Mouse (Mus musculus) liver, embryonic 15.5 days (tissue): ENCODE results near the gene Uba52. TPM values are rescaled to one million over a fixed set of nuclear protein-coding genes. Genes with fewer than 3 reads are reported as not detected.
A peak's percentile ranks its signal among the peaks of the same experiment; 100 is the strongest.

Experiments
- ATAC-seq: fragments of 200-750 bp; cut with Nextera tagmentation; 2 replicates; pipeline ENCODE4 v1.8.0; 2017; ENCODE audit warnings: moderate number of reproducible peaks, mild to moderate bottlenecking, moderate library complexity; ENCODE audit not compliant: insufficient read depth
- H3K27ac ChIP-seq: fragments of 300-500 bp; sonication (generic); replicated peaks from 2 replicates; pipeline ENCODE4 v1.5.1; 2015; ENCODE audit warnings: mild to moderate bottlenecking, inconsistent platforms
- H3K27me3 ChIP-seq: fragments of 300-500 bp; sonication (generic); 2 replicates; pipeline ENCODE4 v1.6.1; 2015; ENCODE audit warnings: mild to moderate bottlenecking, inconsistent platforms
- H3K36me3 ChIP-seq: fragments of 300-500 bp; sonication (generic); replicated peaks from 2 replicates; pipeline ENCODE4 v1.6.1; 2015; ENCODE audit warnings: moderate library complexity, mild to moderate bottlenecking, inconsistent platforms
- H3K4me1 ChIP-seq: fragments of 300-500 bp; sonication (generic); replicated peaks from 2 replicates; pipeline ENCODE4 v1.6.1; 2015; ENCODE audit warnings: inconsistent platforms
- H3K4me2 ChIP-seq: fragments of 300-500 bp; sonication (generic); 2 replicates; pipeline ENCODE4 v1.6.1; 2015; ENCODE audit warnings: moderate library complexity, mild to moderate bottlenecking, inconsistent platforms
- H3K4me3 ChIP-seq: fragments of 300-500 bp; sonication (generic); replicated peaks from 2 replicates; pipeline ENCODE4 v1.5.1; 2015; ENCODE audit warnings: mild to moderate bottlenecking, inconsistent platforms
- H3K9ac ChIP-seq: fragments of 300-500 bp; sonication (generic); 2 replicates; pipeline ENCODE4 v1.6.1; 2015; ENCODE audit warnings: moderate library complexity, mild to moderate bottlenecking, inconsistent platforms
- H3K9me3 ChIP-seq: fragments of 300-500 bp; sonication (generic); replicated peaks from 2 replicates; pipeline ENCODE4 v1.6.1; 2016; ENCODE audit warnings: inconsistent platforms
- WGBS: fragments of 180-500 bp; shearing (Covaris S2); methylation state at CpG from one replicate; pipeline ENCODE4 v1.1.7; 2015; ENCODE audit warnings: mixed read lengths; ENCODE audit not compliant: insufficient replicate concordance; 5-methylcytosine and 5-hydroxymethylcytosine counted together
- polyA plus RNA-seq: library from polyadenylated mRNA; unstranded; fragments of >200 nt; fragmentation: Nextera tagmentation; extraction: Ambion mirVana; gene quantifications from 2 replicates; pipeline ENCODE4 v1.2.1, GENCODE M21; 2015

The Uba52 gene
- polyA plus RNA-seq, 1 experiment from 2014 or later, result 562 TPM

GRCm38 (mm10) chr8:70490880-70491495 lies 19.6 kb downstream of the Uba52 start:
- H3K9me3 ChIP-seq, result no peaks in the 10 kb centered on the region
- H3K4me1 ChIP-seq, result peaks cover 30% of the 10 kb centered on the region
- no peak overlapping the region for H3K4me3 ChIP-seq
- H3K27ac ChIP-seq, result no peak overlapping the region
- no peak overlapping the region for H3K9ac ChIP-seq
- WGBS, result 7% methylated on average over 20 of the region's 20 CpGs
- no peaks in the 10 kb centered on the region for H3K36me3 ChIP-seq
- no peak for ATAC-seq
- no peak overlapping the region for H3K4me2 ChIP-seq
- peaks cover 100% of the 10 kb centered on the region for H3K27me3 ChIP-seq

GRCm38 (mm10) chr8:70490061-70490879 lies 20.3 kb downstream of the Uba52 start:
- Histone ChIP-seq H3K36me3 (no peaks in the 10 kb centered on the region), H3K9ac (no peak overlapping the region), H3K9me3 (no peaks in the 10 kb centered on the region), H3K27me3 (peaks cover 100% of the 10 kb centered on the region), H3K27ac (no peak overlapping the region), H3K4me3 (no peak overlapping the region), H3K4me2 (no peak overlapping the region), H3K4me1 (peaks cover 30% of the 10 kb centered on the region)
- WGBS, result 19% methylated on average over 10 of the region's 10 CpGs
- ATAC-seq, result no peak

GRCm38 (mm10) chr8:70489576-70489975 lies 21.0 kb downstream of the Uba52 start:
- Histone ChIP-seq H3K4me2 (peak overlapping the region; percentile 49), H3K9me3 (no peaks in the 10 kb centered on the region), H3K27me3 (peaks cover 100% of the 10 kb centered on the region), H3K4me3 (peak overlapping the region; percentile 25), H3K9ac (no peak overlapping the region), H3K27ac (no peak overlapping the region), H3K4me1 (peaks cover 30% of the 10 kb centered on the region), H3K36me3 (no peaks in the 10 kb centered on the region)
- WGBS, result 3% methylated on average over 35 of the region's 41 CpGs
- no peak for ATAC-seq

GRCm38 (mm10) chr8:70488931-70489470 lies 21.6 kb downstream of the Uba52 start:
- Histone ChIP-seq H3K9ac (no peak overlapping the region), H3K27me3 (peaks cover 100% of the 10 kb centered on the region), H3K4me2 (peak overlapping the region; percentile 54), H3K36me3 (no peaks in the 10 kb centered on the region), H3K9me3 (no peaks in the 10 kb centered on the region), H3K27ac (no peak overlapping the region), H3K4me1 (peaks cover 30% of the 10 kb centered on the region), H3K4me3 (peak overlapping the region; percentile 25)
- no peak for ATAC-seq
- WGBS, result 3% methylated on average over 14 of the region's 14 CpGs

GRCm38 (mm10) chr8:70487993-70488796 lies 22.4 kb downstream of the Uba52 start:
- Histone ChIP-seq H3K27ac (no peak overlapping the region), H3K27me3 (peaks cover 100% of the 10 kb centered on the region), H3K4me1 (peaks cover 26% of the 10 kb centered on the region), H3K9me3 (no peaks in the 10 kb centered on the region), H3K9ac (no peak overlapping the region), H3K36me3 (no peaks in the 10 kb centered on the region), H3K4me2 (peak overlapping the region; percentile 54), H3K4me3 (peak overlapping the region; percentile 22)
- WGBS, result 3% methylated on average over 55 of the region's 55 CpGs
- no peak for ATAC-seq

- Histone ChIP-seq H3K36me3 (no peaks in the 10 kb centered on the region), H3K9ac (no peak within 1 kb of the TSS), H3K27ac (no peak within 1 kb of the TSS), H3K4me3 (peak within 1 kb of the TSS; percentile 22), H3K9me3 (no peaks in the 10 kb centered on the region), H3K4me1 (peaks cover 19% of the 10 kb centered on the region), H3K4me2 (peak within 1 kb of the TSS; percentile 54), H3K27me3 (peaks cover 100% of the 10 kb centered on the region)
- ATAC-seq, result no peak
- WGBS, result 16% methylated on average over 33 of the region's 33 CpGs
Observed at GRCm38 (mm10) chr8:70486941-70487520, 23.6 kb downstream of the Uba52 start, which contains the start of gene Tmem59l. TSS of gene Tmem59l (minus strand) at chr8:70487358.

- Histone ChIP-seq H3K27me3 (peaks cover 100% of the 10 kb centered on the region), H3K4me2 (no peak overlapping the region), H3K4me1 (peaks cover 19% of the 10 kb centered on the region), H3K36me3 (no peaks in the 10 kb centered on the region), H3K9ac (no peak overlapping the region), H3K4me3 (no peak overlapping the region), H3K27ac (no peak overlapping the region), H3K9me3 (no peaks in the 10 kb centered on the region)
- 39% methylated on average over 7 of the region's 7 CpGs for WGBS
- ATAC-seq, result no peak
Observed at GRCm38 (mm10) chr8:70486191-70486681, 24.4 kb downstream of the Uba52 start.

GRCm38 (mm10) chr8:70482943-70483342 lies 27.7 kb downstream of the Uba52 start:
- H3K27ac ChIP-seq, result no peak overlapping the region
- no peak overlapping the region for H3K4me2 ChIP-seq
- no peak for ATAC-seq
- H3K36me3 ChIP-seq, result no peaks in the 10 kb centered on the region
- H3K9me3 ChIP-seq, result no peaks in the 10 kb centered on the region
- no peak overlapping the region for H3K4me3 ChIP-seq
- no peak overlapping the region for H3K9ac ChIP-seq
- WGBS, result 46% methylated on average over 2 of the region's 2 CpGs
- peaks cover 4% of the 10 kb centered on the region for H3K4me1 ChIP-seq
- peaks cover 98% of the 10 kb centered on the region for H3K27me3 ChIP-seq

GRCm38 (mm10) chr8:70481908-70482307 lies 28.7 kb downstream of the Uba52 start:
- no peak overlapping the region for H3K4me2 ChIP-seq
- 46% methylated on average over 3 of the region's 3 CpGs for WGBS
- no peak overlapping the region for H3K9ac ChIP-seq
- peaks cover 89% of the 10 kb centered on the region for H3K27me3 ChIP-seq
- H3K27ac ChIP-seq, result no peak overlapping the region
- no peak overlapping the region for H3K4me3 ChIP-seq
- H3K36me3 ChIP-seq, result no peaks in the 10 kb centered on the region
- no peaks in the 10 kb centered on the region for H3K9me3 ChIP-seq
- no peak for ATAC-seq
- peaks cover 14% of the 10 kb centered on the region for H3K4me1 ChIP-seq

GRCm38 (mm10) chr8:70477269-70477982 lies 33.2 kb downstream of the Uba52 start:
- Histone ChIP-seq H3K9me3 (no peaks in the 10 kb centered on the region), H3K27ac (peak overlapping the region; percentile 69), H3K9ac (peak overlapping the region; percentile 13; the same call in 1 of the 2 replicates), H3K4me3 (peak overlapping the region; percentile 73), H3K4me1 (peaks cover 33% of the 10 kb centered on the region), H3K36me3 (no peaks in the 10 kb centered on the region), H3K27me3 (peaks cover 44% of the 10 kb centered on the region), H3K4me2 (peak overlapping the region; percentile 78)
- 2% methylated on average over 21 of the region's 21 CpGs for WGBS
- peak; percentile 26 for ATAC-seq
